Mouse (Mus musculus) midbrain, embryonic 13.5 days (tissue): Measurements from ENCODE around the gene Pik3c2g. TPM values are rescaled to one million over a fixed set of nuclear protein-coding genes. Genes with fewer than 3 reads are reported as not detected.

Experiments used
- ATAC-seq: fragments of 200-750 bp; cut with Nextera tagmentation; 2 replicates; pipeline ENCODE4 v1.8.0; 2017; ENCODE audit warnings: mild to moderate bottlenecking, moderate TSS enrichment, moderate library complexity
- H3K27ac ChIP-seq: fragments of 300-500 bp; sonication (generic); 2 replicates; pipeline ENCODE4 v1.5.1; 2015; ENCODE audit warnings: inconsistent platforms, mild to moderate bottlenecking, moderate library complexity
- H3K27me3 ChIP-seq: fragments of 300-500 bp; sonication (generic); 2 replicates; pipeline ENCODE4 v1.6.1; 2015; ENCODE audit warnings: mild to moderate bottlenecking, inconsistent platforms
- H3K36me3 ChIP-seq: fragments of 300-500 bp; sonication (generic); 2 replicates; pipeline ENCODE4 v1.6.1; 2015; ENCODE audit warnings: mild to moderate bottlenecking, inconsistent platforms
- H3K4me1 ChIP-seq: fragments of 300-500 bp; sonication (generic); replicated peaks from 2 replicates; pipeline ENCODE4 v1.6.1; 2015; ENCODE audit warnings: inconsistent platforms
- H3K4me2 ChIP-seq: fragments of 300-500 bp; sonication (generic); replicated peaks from 2 replicates; pipeline ENCODE4 v1.6.1; 2015; ENCODE audit warnings: moderate library complexity, mild to moderate bottlenecking, inconsistent platforms
- H3K4me3 ChIP-seq: fragments of 300-500 bp; sonication (generic); replicated peaks from 2 replicates; pipeline ENCODE4 v1.5.1; 2015; ENCODE audit warnings: mild to moderate bottlenecking, inconsistent platforms
- H3K9ac ChIP-seq: fragments of 300-500 bp; sonication (generic); replicated peaks from 2 replicates; pipeline ENCODE4 v1.6.1; 2015; ENCODE audit warnings: mild to moderate bottlenecking, inconsistent platforms
- H3K9me3 ChIP-seq: fragments of 300-500 bp; sonication (generic); 2 replicates; pipeline ENCODE4 v1.6.1; 2016; ENCODE audit warnings: mild to moderate bottlenecking, inconsistent platforms
- WGBS: fragments of 180-500 bp; shearing (Covaris S2); methylation state at CpG from one replicate; pipeline ENCODE4 v1.1.7; 2015; 5-methylcytosine and 5-hydroxymethylcytosine counted together
- polyA plus RNA-seq: library from polyadenylated mRNA; unstranded; fragments of >200 nt; fragmentation: Nextera tagmentation; extraction: Ambion mirVana; gene quantifications from 2 replicates; pipeline ENCODE4 v1.2.1, GENCODE M21; 2015

The Pik3c2g gene
- polyA plus RNA-seq, 1 experiment from 2014 or later, result 0.24 TPM

- ATAC-seq, result no peak
- no peak overlapping the region for H3K9ac ChIP-seq
- no peak overlapping the region for H3K4me2 ChIP-seq
- H3K27me3 ChIP-seq, result no peaks in the 10 kb centered on the region
- 78% methylated on average over 4 of the region's 4 CpGs for WGBS
- no peaks in the 10 kb centered on the region for H3K9me3 ChIP-seq
- no peaks in the 10 kb centered on the region for H3K36me3 ChIP-seq
- no peak overlapping the region for H3K27ac ChIP-seq
- H3K4me3 ChIP-seq, result no peak overlapping the region
- H3K4me1 ChIP-seq, result no peaks in the 10 kb centered on the region
Observed at GRCm38 (mm10) chr6:139789479-139789878, 202.5 kb downstream of the Pik3c2g start.

- ATAC-seq, result no peak
- Histone ChIP-seq H3K27me3 (no peaks in the 10 kb centered on the region), H3K9me3 (no peaks in the 10 kb centered on the region), H3K27ac (no peak overlapping the region), H3K4me3 (no peak overlapping the region), H3K9ac (no peak overlapping the region), H3K36me3 (no peaks in the 10 kb centered on the region), H3K4me2 (no peak overlapping the region), H3K4me1 (no peaks in the 10 kb centered on the region)
- 76% methylated on average over 8 of the region's 8 CpGs for WGBS
Observed at GRCm38 (mm10) chr6:139799541-139800226, 212.7 kb downstream of the Pik3c2g start.

GRCm38 (mm10) chr6:139821916-139822315, 234.9 kb downstream of the Pik3c2g start:
- H3K27me3 ChIP-seq, result no peaks in the 10 kb centered on the region
- no peak overlapping the region for H3K4me2 ChIP-seq
- no peak overlapping the region for H3K9ac ChIP-seq
- no peak for ATAC-seq
- H3K9me3 ChIP-seq, result no peaks in the 10 kb centered on the region
- no peaks in the 10 kb centered on the region for H3K4me1 ChIP-seq
- H3K4me3 ChIP-seq, result no peak overlapping the region
- H3K27ac ChIP-seq, result no peak overlapping the region
- H3K36me3 ChIP-seq, result no peaks in the 10 kb centered on the region
- WGBS, result 85% methylated on average over 8 of the region's 8 CpGs

- Histone ChIP-seq H3K27me3 (no peaks in the 10 kb centered on the region), H3K9me3 (no peaks in the 10 kb centered on the region), H3K4me1 (no peaks in the 10 kb centered on the region), H3K36me3 (no peaks in the 10 kb centered on the region), H3K27ac (no peak overlapping the region), H3K9ac (no peak overlapping the region), H3K4me3 (no peak overlapping the region), H3K4me2 (no peak overlapping the region)
- ATAC-seq, result no peak
- WGBS, result 88% methylated on average over 6 of the region's 6 CpGs
Observed at GRCm38 (mm10) chr6:139838239-139838638, 251.2 kb downstream of the Pik3c2g start.

- Histone ChIP-seq H3K36me3 (no peaks in the 10 kb centered on the region), H3K4me2 (no peak overlapping the region), H3K27me3 (no peaks in the 10 kb centered on the region), H3K27ac (no peak overlapping the region), H3K4me3 (no peak overlapping the region), H3K9ac (no peak overlapping the region), H3K4me1 (no peaks in the 10 kb centered on the region), H3K9me3 (no peaks in the 10 kb centered on the region)
- ATAC-seq, result no peak
- 90% methylated on average over 3 of the region's 3 CpGs for WGBS
Observed at GRCm38 (mm10) chr6:139838713-139839112, 251.7 kb downstream of the Pik3c2g start.

GRCm38 (mm10) chr6:139839907-139840306, 252.9 kb downstream of the Pik3c2g start:
- ATAC-seq, result no peak
- no peaks in the 10 kb centered on the region for H3K9me3 ChIP-seq

GRCm38 (mm10) chr6:139841272-139841671, 254.3 kb downstream of the Pik3c2g start:
- Histone ChIP-seq H3K4me3 (no peak overlapping the region), H3K4me1 (no peaks in the 10 kb centered on the region), H3K36me3 (no peaks in the 10 kb centered on the region), H3K9me3 (no peaks in the 10 kb centered on the region), H3K27me3 (no peaks in the 10 kb centered on the region), H3K27ac (no peak overlapping the region), H3K4me2 (no peak overlapping the region), H3K9ac (no peak overlapping the region)
- no peak for ATAC-seq
- WGBS, result 94% methylated on average over 8 of the region's 8 CpGs

More at GRCm38 (mm10) chr6:139839907-139840306, 252.9 kb downstream of the Pik3c2g start:
- no peaks in the 10 kb centered on the region for H3K36me3 ChIP-seq
- WGBS, result 79% methylated on average over 7 of the region's 7 CpGs
- H3K27ac ChIP-seq, result no peak overlapping the region
- no peak overlapping the region for H3K4me2 ChIP-seq
- no peak overlapping the region for H3K9ac ChIP-seq
- H3K27me3 ChIP-seq, result no peaks in the 10 kb centered on the region
- H3K4me3 ChIP-seq, result no peak overlapping the region
- no peaks in the 10 kb centered on the region for H3K4me1 ChIP-seq

- no peaks in the 10 kb centered on the region for H3K4me1 ChIP-seq
- no peaks in the 10 kb centered on the region for H3K27me3 ChIP-seq
- no peak for ATAC-seq
- H3K4me2 ChIP-seq, result no peak overlapping the region
- WGBS, result 93% methylated on average over 1 of the region's 1 CpGs
- no peak overlapping the region for H3K27ac ChIP-seq
- no peak overlapping the region for H3K9ac ChIP-seq
- H3K9me3 ChIP-seq, result no peaks in the 10 kb centered on the region
- no peak overlapping the region for H3K4me3 ChIP-seq
- H3K36me3 ChIP-seq, result no peaks in the 10 kb centered on the region
Observed at GRCm38 (mm10) chr6:139842626-139843025, 255.6 kb downstream of the Pik3c2g start.

- Histone ChIP-seq H3K4me2 (no peak overlapping the region), H3K27ac (no peak overlapping the region), H3K4me3 (no peak overlapping the region), H3K9ac (no peak overlapping the region), H3K4me1 (no peaks in the 10 kb centered on the region), H3K9me3 (no peaks in the 10 kb centered on the region), H3K36me3 (no peaks in the 10 kb centered on the region), H3K27me3 (no peaks in the 10 kb centered on the region)
- 79% methylated on average over 4 of the region's 4 CpGs for WGBS
- ATAC-seq, result no peak
Observed at GRCm38 (mm10) chr6:139843531-139843930, 256.5 kb downstream of the Pik3c2g start.

GRCm38 (mm10) chr6:139846889-139847544, 260.0 kb downstream of the Pik3c2g start:
- Histone ChIP-seq H3K27me3 (no peaks in the 10 kb centered on the region), H3K9ac (no peak overlapping the region), H3K4me2 (no peak overlapping the region), H3K27ac (no peak overlapping the region), H3K4me1 (no peaks in the 10 kb centered on the region), H3K36me3 (no peaks in the 10 kb centered on the region), H3K9me3 (no peaks in the 10 kb centered on the region), H3K4me3 (no peak overlapping the region)
- ATAC-seq, result no peak
- WGBS, result 80% methylated on average over 7 of the region's 7 CpGs

- Histone ChIP-seq H3K4me3 (no peak overlapping the region), H3K9me3 (no peaks in the 10 kb centered on the region), H3K27ac (no peak overlapping the region), H3K27me3 (no peaks in the 10 kb centered on the region), H3K36me3 (no peaks in the 10 kb centered on the region), H3K4me1 (no peaks in the 10 kb centered on the region), H3K9ac (no peak overlapping the region), H3K4me2 (no peak overlapping the region)
- WGBS, result 75% methylated on average over 3 of the region's 3 CpGs
- ATAC-seq, result no peak
Observed at GRCm38 (mm10) chr6:139849931-139850330, 262.9 kb downstream of the Pik3c2g start.

GRCm38 (mm10) chr6:139851705-139852603, 264.9 kb downstream of the Pik3c2g start:
- Histone ChIP-seq H3K36me3 (no peaks in the 10 kb centered on the region), H3K9ac (no peak overlapping the region), H3K4me1 (no peaks in the 10 kb centered on the region), H3K27ac (no peak overlapping the region), H3K4me3 (no peak overlapping the region), H3K9me3 (no peaks in the 10 kb centered on the region), H3K4me2 (no peak overlapping the region), H3K27me3 (no peaks in the 10 kb centered on the region)
- 93% methylated on average over 21 of the region's 21 CpGs for WGBS
- ATAC-seq, result no peak
